Mouse (Mus musculus) heart, postnatal 25 days (tissue): ENCODE results near the gene Msh4. TPM values are rescaled to one million over a fixed set of nuclear protein-coding genes. Genes with fewer than 3 reads are reported as not detected.
"Not testable (repeated sequence)": the region's sequence is repeated elsewhere in the genome, so short reads cannot be mapped to it uniquely, and the experiment has no call there.

Experiments
- DNase-seq: peaks from one replicate; pipeline ENCODE4 v3.0.0; 2022; ENCODE audit warnings: low spot score
- intact Hi-C: fragments of 180-260 bp; cut with DNase I; formaldehyde crosslinking; loops from one replicate; pipeline ENCODE4 v1.15.1; 2025
- total RNA-seq, 2 experiments: library from RNA; stranded (reverse); gene quantifications; 2 replicates each; pipeline ENCODE4 v1.2.3; 2021

The Msh4 gene
- total RNA-seq, 2 experiments from 2014 or later: 0.08 TPM

GRCm38 (mm10) chr3:153863816-153864215, 42.1 kb downstream of the Msh4 start:
- intact Hi-C loops: no loop called here
- DNase-seq: no peak

- DNase-seq, intact Hi-C loops: not testable (repeated sequence)
Measured at GRCm38 (mm10) chr3:153860392-153860791, 45.5 kb downstream of the Msh4 start.

- intact Hi-C loops: no loop called here
- no peak for DNase-seq
Measured at GRCm38 (mm10) chr3:153858350-153859001, 47.5 kb downstream of the Msh4 start.

- intact Hi-C loops: no loop called here
- DNase-seq: no peak
Measured at GRCm38 (mm10) chr3:153852266-153852665, 53.7 kb downstream of the Msh4 start.

GRCm38 (mm10) chr3:153850759-153851158, 55.2 kb downstream of the Msh4 start:
- no peak for DNase-seq
- intact Hi-C loops: no loop called here

GRCm38 (mm10) chr3:153849368-153850015, 56.4 kb downstream of the Msh4 start:
- intact Hi-C loops: no loop called here
- DNase-seq: no peak

- DNase-seq: no peak
- intact Hi-C loops: no loop called here
Measured at GRCm38 (mm10) chr3:153847207-153847733, 58.7 kb downstream of the Msh4 start.

GRCm38 (mm10) chr3:153846109-153846508, 59.8 kb downstream of the Msh4 start:
- no peak for DNase-seq
- intact Hi-C loops: no loop called here

- no peak for DNase-seq
- intact Hi-C loops: no loop called here
Measured at GRCm38 (mm10) chr3:153845500-153845899, 60.4 kb downstream of the Msh4 start.

- no peak for DNase-seq
- intact Hi-C loops: no loop called here
Measured at GRCm38 (mm10) chr3:153844757-153845156, 61.2 kb downstream of the Msh4 start.

GRCm38 (mm10) chr3:153844030-153844429, 61.9 kb downstream of the Msh4 start, which contains the start of gene Asb17:
Gene Asb17 (plus strand): TSS chr3:153844209.
- DNase-seq: no peak
- intact Hi-C loops: no loop called here

- intact Hi-C loops: no loop called here
- DNase-seq: no peak
Measured at GRCm38 (mm10) chr3:153837593-153837992, 68.3 kb downstream of the Msh4 start.

GRCm38 (mm10) chr3:153836316-153836715, 69.6 kb downstream of the Msh4 start:
- intact Hi-C loops: no loop called here
- no peak for DNase-seq

GRCm38 (mm10) chr3:153835455-153836086, 70.4 kb downstream of the Msh4 start:
- DNase-seq: peak; percentile 12
- intact Hi-C loops: no loop called here

GRCm38 (mm10) chr3:153834071-153834470, 71.9 kb downstream of the Msh4 start:
- intact Hi-C loops: no loop called here

GRCm38 (mm10) chr3:153832654-153832945, 73.3 kb downstream of the Msh4 start:
- intact Hi-C loops: no loop called here
- DNase-seq: no peak

More at GRCm38 (mm10) chr3:153834071-153834470, 71.9 kb downstream of the Msh4 start:
- DNase-seq: no peak

- intact Hi-C loops: no loop called here
- DNase-seq: no peak
Measured at GRCm38 (mm10) chr3:153831873-153832653, 73.9 kb downstream of the Msh4 start.

- DNase-seq: no peak
- intact Hi-C loops: no loop called here
Measured at GRCm38 (mm10) chr3:153831014-153831872, 74.7 kb downstream of the Msh4 start.

- intact Hi-C loops, DNase-seq: not testable (repeated sequence)
Measured at GRCm38 (mm10) chr3:153829788-153830187, 76.2 kb downstream of the Msh4 start.
